Mouse (Mus musculus): Measurements from ENCODE around the gene Kmt2a. TPM values are rescaled to one million over a fixed set of nuclear protein-coding genes. Genes with fewer than 3 reads are reported as not detected.

The Kmt2a gene
- total and polyA plus RNA-seq, 3 experiments = 6.3 to 143 (median 10.0) TPM

DNA sequence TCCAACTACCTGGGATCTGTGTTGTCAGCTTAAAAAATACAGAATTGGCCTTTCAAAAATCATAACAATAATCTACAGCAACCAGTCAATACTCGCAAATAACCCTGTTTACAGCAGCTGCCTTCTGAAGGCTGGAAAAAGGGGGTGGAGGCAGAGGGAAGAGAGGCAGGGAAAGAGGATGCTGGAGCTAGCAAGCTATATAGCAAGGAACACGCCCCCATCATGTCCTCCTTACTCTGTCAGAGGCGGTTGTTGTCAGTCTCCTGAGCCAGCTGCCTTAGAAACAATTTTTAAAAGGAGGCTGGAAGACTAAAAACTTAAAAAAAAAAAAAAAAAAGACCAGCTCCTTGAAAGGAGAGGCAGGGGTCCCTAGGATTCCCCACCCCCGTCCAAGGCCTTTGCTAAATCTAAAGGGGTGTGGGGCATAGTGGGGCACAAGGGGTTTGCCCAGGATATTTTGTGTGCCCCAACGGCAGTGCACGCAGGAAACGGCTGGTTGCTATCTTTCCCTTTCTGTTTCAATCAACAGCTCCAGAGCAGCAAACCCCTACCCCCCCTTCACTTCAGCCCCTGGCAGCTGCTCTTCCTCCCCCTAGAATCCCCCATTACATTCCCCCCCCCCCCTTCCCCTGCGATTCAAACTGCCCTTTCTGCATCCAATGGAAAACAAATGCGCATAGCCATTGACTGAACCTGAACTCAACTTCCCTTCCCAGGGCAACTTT lies 2.2 kb downstream of the Kmt2a start:
- DNase-seq (ENCODE audit: low spot score) (peak; percentile 9), ATAC-seq (ENCODE audit: extremely low read depth, insufficient number of reproducible peaks, low FRiP score, poor library complexity, severe bottlenecking) (no peak)
- H3K4me1 ChIP-seq (ENCODE audit: insufficient read depth, low read depth, low read length) = peaks cover 49% of the 10 kb centered on the region
- H3K27me3 ChIP-seq (ENCODE audit: insufficient read depth, low read length) = peaks cover 11% of the 10 kb centered on the region
- H3K36me3 ChIP-seq (replicated peaks) = peaks cover 48% of the 10 kb centered on the region
- peak overlapping the region; percentile 90; the same call in 1 of the 2 replicates for H3K4me3 ChIP-seq (ENCODE audit: low read depth, low read length)
- TF ChIP-seq POLR2AphosphoS5 (IDR thresholded peaks at IDR 0.05; ENCODE audit: insufficient replicate concordance, low read depth, low read length) (no peak), TAL1 (conservative IDR thresholded peaks at IDR 0.05; ENCODE audit: low read depth, low read length) (no peak), GATA2 (IDR thresholded peaks at IDR 0.05; ENCODE audit: borderline replicate concordance, low read depth, low read length) (no peak)
- no peaks in the 10 kb centered on the region for H3K9me3 ChIP-seq (replicated peaks)

DNA sequence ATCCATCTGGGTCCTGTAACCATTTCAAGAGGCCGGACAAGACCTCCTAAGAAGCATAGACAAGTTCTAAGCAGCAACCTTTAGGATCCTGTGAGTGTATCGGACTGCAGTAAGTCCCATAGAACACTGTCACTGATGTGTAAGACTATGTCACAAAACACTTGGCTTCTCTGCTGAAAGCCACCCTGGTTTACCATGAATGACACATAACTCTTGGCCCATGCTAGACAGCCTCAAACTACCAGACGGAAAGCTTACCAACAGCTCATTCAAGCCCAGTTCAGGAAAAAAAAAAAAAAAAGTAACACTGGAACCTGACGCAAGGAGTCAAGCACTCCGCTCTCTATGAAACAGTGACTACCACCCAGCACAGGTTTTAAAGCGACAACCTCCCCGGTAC lies 3.4 kb downstream of the Kmt2a start:
- H3K4me1 ChIP-seq (ENCODE audit: insufficient read depth, low read depth, low read length) = peaks cover 42% of the 10 kb centered on the region
- no peak for TF ChIP-seq GATA2 (IDR thresholded peaks at IDR 0.05; ENCODE audit: borderline replicate concordance, low read depth, low read length)
- TF ChIP-seq CTCF (IDR thresholded peaks at IDR 0.05; ENCODE audit: low read depth, low read length) = no peak
- no peak for TF ChIP-seq POLR2AphosphoS5 (IDR thresholded peaks at IDR 0.05; ENCODE audit: insufficient replicate concordance, low read depth, low read length)
- TF ChIP-seq GATA1 (IDR thresholded peaks at IDR 0.05; ENCODE audit: borderline replicate concordance, low read length) = no peak
- TF ChIP-seq TAL1 (conservative IDR thresholded peaks at IDR 0.05; ENCODE audit: low read depth, low read length) = no peak
- no peak overlapping the region for H3K4me3 ChIP-seq (ENCODE audit: low read depth, low read length)
- no peak for DNase-seq (ENCODE audit: low spot score)
- peaks cover 3% of the 10 kb centered on the region for H3K27me3 ChIP-seq (ENCODE audit: insufficient read depth, low read length)
- peaks cover 56% of the 10 kb centered on the region for H3K36me3 ChIP-seq (replicated peaks)
- ATAC-seq (ENCODE audit: extremely low read depth, insufficient number of reproducible peaks, low FRiP score, poor library complexity, severe bottlenecking) = no peak
- H3K9me3 ChIP-seq (replicated peaks) = no peaks in the 10 kb centered on the region

DNA sequence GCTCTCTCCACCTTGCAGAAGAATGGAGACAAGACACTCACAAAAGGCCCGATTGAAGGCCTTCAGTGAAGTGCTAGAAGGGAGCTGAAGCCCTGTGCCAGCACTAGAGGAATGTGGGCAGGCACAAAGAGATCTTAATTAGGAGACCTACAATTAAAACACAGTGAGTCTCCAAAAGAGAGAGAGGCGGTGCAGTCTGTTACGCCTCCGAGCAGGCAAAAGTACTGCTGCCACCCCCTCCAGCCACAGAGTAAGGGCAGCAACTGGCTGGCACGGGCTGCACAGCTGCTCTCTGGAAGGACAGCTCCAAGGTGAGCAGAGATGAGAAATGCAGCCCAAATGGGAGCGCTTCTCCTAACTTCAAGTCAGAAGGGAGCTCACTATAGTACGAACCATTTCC lies 5.6 kb downstream of the Kmt2a start:
- H3K36me3 ChIP-seq (replicated peaks) = peaks cover 75% of the 10 kb centered on the region
- no peak for ATAC-seq (ENCODE audit: extremely low read depth, insufficient number of reproducible peaks, low FRiP score, poor library complexity, severe bottlenecking)
- no peak overlapping the region for H3K4me3 ChIP-seq (ENCODE audit: low read depth, low read length)
- peaks cover 31% of the 10 kb centered on the region for H3K4me1 ChIP-seq (ENCODE audit: insufficient read depth, low read depth, low read length)
- TF ChIP-seq CTCF (IDR thresholded peaks at IDR 0.05; ENCODE audit: low read depth, low read length) (no peak), TAL1 (conservative IDR thresholded peaks at IDR 0.05; ENCODE audit: low read depth, low read length) (no peak), GATA1 (IDR thresholded peaks at IDR 0.05; ENCODE audit: borderline replicate concordance, low read length) (no peak), GATA2 (IDR thresholded peaks at IDR 0.05; ENCODE audit: borderline replicate concordance, low read depth, low read length) (no peak), POLR2AphosphoS5 (IDR thresholded peaks at IDR 0.05; ENCODE audit: insufficient replicate concordance, low read depth, low read length) (no peak)
- no peak for DNase-seq (ENCODE audit: low spot score)
- H3K9me3 ChIP-seq (replicated peaks) = no peaks in the 10 kb centered on the region
- H3K27me3 ChIP-seq (ENCODE audit: insufficient read depth, low read length) = no peaks in the 10 kb centered on the region

DNA sequence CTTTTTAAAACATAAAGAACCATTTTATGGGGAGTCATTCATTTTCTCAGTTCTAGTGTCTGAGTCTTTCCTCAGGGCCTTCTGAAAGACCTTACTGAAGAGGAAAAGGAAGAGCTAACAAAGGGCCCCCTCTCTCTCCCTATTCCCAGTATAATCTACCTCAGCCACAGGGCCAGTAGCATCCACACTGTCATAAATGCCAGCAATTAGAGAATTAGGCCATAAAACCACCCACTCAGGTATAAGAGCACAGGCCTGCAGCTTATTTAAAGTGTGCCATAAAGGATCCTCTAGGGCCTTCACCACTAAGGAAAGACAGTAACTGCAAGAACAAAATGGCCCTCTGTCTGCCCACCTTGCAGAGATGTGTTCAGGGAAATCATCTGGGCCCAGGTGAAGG lies 6.9 kb downstream of the Kmt2a start:
- TF ChIP-seq POLR2AphosphoS5 (IDR thresholded peaks at IDR 0.05; ENCODE audit: insufficient replicate concordance, low read depth, low read length) = no peak
- TF ChIP-seq GATA2 (IDR thresholded peaks at IDR 0.05; ENCODE audit: borderline replicate concordance, low read depth, low read length) = no peak
- no peak for TF ChIP-seq GATA1 (IDR thresholded peaks at IDR 0.05; ENCODE audit: borderline replicate concordance, low read length)
- TF ChIP-seq CTCF (IDR thresholded peaks at IDR 0.05; ENCODE audit: low read depth, low read length) = no peak
- no peak for TF ChIP-seq TAL1 (conservative IDR thresholded peaks at IDR 0.05; ENCODE audit: low read depth, low read length)
- peaks cover 19% of the 10 kb centered on the region for H3K4me1 ChIP-seq (ENCODE audit: insufficient read depth, low read depth, low read length)
- H3K27me3 ChIP-seq (ENCODE audit: insufficient read depth, low read length) = no peaks in the 10 kb centered on the region
- peaks cover 85% of the 10 kb centered on the region for H3K36me3 ChIP-seq (replicated peaks)
- no peak for DNase-seq (ENCODE audit: low spot score)
- no peak for ATAC-seq (ENCODE audit: extremely low read depth, insufficient number of reproducible peaks, low FRiP score, poor library complexity, severe bottlenecking)
- no peak overlapping the region for H3K4me3 ChIP-seq (ENCODE audit: low read depth, low read length)
- H3K9me3 ChIP-seq (replicated peaks) = no peaks in the 10 kb centered on the region

DNA sequence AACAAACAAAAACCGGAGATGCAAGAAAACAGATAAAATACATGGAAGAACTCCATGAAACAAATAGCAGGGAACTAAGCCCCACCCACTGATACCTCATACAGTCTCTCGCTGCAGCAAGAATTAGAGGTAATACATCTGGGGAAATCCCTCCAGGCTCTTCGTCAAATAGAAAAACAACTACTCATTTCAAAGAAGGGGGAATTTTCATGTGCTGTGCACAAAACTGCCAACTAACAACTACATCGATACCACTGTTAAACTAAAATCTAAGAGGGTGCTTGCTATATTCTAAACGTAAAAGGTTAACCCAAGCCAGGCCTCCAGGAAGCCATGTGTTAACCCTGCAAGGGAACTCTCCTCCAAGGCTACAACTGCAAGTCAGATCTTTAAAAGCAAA lies 7.4 kb downstream of the Kmt2a start:
- no peaks in the 10 kb centered on the region for H3K9me3 ChIP-seq (replicated peaks)
- H3K36me3 ChIP-seq (replicated peaks) = peaks cover 84% of the 10 kb centered on the region
- peaks cover 14% of the 10 kb centered on the region for H3K4me1 ChIP-seq (ENCODE audit: insufficient read depth, low read depth, low read length)
- no peaks in the 10 kb centered on the region for H3K27me3 ChIP-seq (ENCODE audit: insufficient read depth, low read length)
- no peak for DNase-seq (ENCODE audit: low spot score)
- ATAC-seq (ENCODE audit: extremely low read depth, insufficient number of reproducible peaks, low FRiP score, poor library complexity, severe bottlenecking) = no peak
- no peak overlapping the region for H3K4me3 ChIP-seq (ENCODE audit: low read depth, low read length)
- TF ChIP-seq CTCF (IDR thresholded peaks at IDR 0.05; ENCODE audit: low read depth, low read length) (no peak), TAL1 (conservative IDR thresholded peaks at IDR 0.05; ENCODE audit: low read depth, low read length) (no peak), POLR2AphosphoS5 (IDR thresholded peaks at IDR 0.05; ENCODE audit: insufficient replicate concordance, low read depth, low read length) (no peak), GATA1 (IDR thresholded peaks at IDR 0.05; ENCODE audit: borderline replicate concordance, low read length) (no peak), GATA2 (IDR thresholded peaks at IDR 0.05; ENCODE audit: borderline replicate concordance, low read depth, low read length) (no peak)

DNA sequence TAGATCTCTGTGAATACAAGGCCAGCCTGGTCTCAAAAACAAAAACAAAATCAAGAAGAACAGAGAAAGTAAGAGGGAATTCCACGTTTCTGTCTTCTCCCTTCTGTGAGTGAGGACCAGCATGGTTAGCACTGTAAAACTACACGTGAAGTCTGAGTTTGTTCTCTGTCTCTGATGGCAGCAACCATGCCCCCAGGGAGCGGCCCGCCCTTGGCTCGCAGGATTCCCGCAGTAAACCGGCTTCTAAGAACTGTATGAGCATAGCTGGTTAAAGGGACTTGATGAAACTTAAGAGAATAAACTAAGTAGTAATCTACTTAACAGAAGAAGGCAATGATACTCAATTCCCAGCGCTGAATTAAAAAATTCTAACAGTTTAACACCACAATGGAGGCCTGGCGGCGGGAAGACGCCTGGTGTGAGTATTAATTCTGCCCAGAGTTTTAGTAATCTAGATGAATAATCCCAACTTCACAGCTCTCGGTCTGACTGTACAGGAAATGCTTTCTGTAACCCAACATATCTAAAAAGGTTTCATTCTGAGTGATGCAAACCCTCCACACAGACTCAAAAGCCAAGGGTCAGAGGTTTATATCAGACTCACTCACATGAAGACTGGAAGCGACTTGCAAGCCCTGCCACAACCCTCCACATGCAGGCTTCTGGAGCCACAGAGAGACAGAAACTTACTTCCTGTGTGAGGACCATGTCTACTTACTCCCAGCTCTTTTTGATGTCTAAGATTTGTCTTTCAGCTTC lies 12.6 kb downstream of the Kmt2a start:
- H3K4me3 ChIP-seq (ENCODE audit: low read depth, low read length) = no peak overlapping the region
- peaks cover 9% of the 10 kb centered on the region for H3K4me1 ChIP-seq (ENCODE audit: insufficient read depth, low read depth, low read length)
- TF ChIP-seq GATA1 (IDR thresholded peaks at IDR 0.05; ENCODE audit: borderline replicate concordance, low read length) (no peak), GATA2 (IDR thresholded peaks at IDR 0.05; ENCODE audit: borderline replicate concordance, low read depth, low read length) (no peak), POLR2AphosphoS5 (IDR thresholded peaks at IDR 0.05; ENCODE audit: insufficient replicate concordance, low read depth, low read length) (no peak), TAL1 (conservative IDR thresholded peaks at IDR 0.05; ENCODE audit: low read depth, low read length) (no peak), CTCF (IDR thresholded peaks at IDR 0.05; ENCODE audit: low read depth, low read length) (no peak)
- H3K27me3 ChIP-seq (ENCODE audit: insufficient read depth, low read length) = no peaks in the 10 kb centered on the region
- ATAC-seq (ENCODE audit: extremely low read depth, insufficient number of reproducible peaks, low FRiP score, poor library complexity, severe bottlenecking) = no peak
- DNase-seq (ENCODE audit: low spot score) = no peak
- peaks cover 85% of the 10 kb centered on the region for H3K36me3 ChIP-seq (replicated peaks)
- no peaks in the 10 kb centered on the region for H3K9me3 ChIP-seq (replicated peaks)

All from G1E (cell line).